Mouse (Mus musculus) heart, postnatal 36 days (tissue): ENCODE data around the gene Ap2a1. TPM values are rescaled to one million over a fixed set of nuclear protein-coding genes. Genes with fewer than 3 reads are reported as not detected.

ENCODE experiments used
- DNase-seq, 2 experiments: peaks; one replicate each; pipeline ENCODE4 v3.0.0; 2021 to 2022
- intact Hi-C: fragments of 180-260 bp; cut with DNase I; formaldehyde crosslinking; loops from one replicate; pipeline ENCODE4 v1.15.1; 2025
- total RNA-seq, 2 experiments: library from RNA; stranded (reverse); gene quantifications; 2 replicates each; pipeline ENCODE4 v1.2.3; 2021

Gene Ap2a1
- total RNA-seq, 2 experiments from 2014 or later: 69.8 to 72.0 TPM

DNA sequence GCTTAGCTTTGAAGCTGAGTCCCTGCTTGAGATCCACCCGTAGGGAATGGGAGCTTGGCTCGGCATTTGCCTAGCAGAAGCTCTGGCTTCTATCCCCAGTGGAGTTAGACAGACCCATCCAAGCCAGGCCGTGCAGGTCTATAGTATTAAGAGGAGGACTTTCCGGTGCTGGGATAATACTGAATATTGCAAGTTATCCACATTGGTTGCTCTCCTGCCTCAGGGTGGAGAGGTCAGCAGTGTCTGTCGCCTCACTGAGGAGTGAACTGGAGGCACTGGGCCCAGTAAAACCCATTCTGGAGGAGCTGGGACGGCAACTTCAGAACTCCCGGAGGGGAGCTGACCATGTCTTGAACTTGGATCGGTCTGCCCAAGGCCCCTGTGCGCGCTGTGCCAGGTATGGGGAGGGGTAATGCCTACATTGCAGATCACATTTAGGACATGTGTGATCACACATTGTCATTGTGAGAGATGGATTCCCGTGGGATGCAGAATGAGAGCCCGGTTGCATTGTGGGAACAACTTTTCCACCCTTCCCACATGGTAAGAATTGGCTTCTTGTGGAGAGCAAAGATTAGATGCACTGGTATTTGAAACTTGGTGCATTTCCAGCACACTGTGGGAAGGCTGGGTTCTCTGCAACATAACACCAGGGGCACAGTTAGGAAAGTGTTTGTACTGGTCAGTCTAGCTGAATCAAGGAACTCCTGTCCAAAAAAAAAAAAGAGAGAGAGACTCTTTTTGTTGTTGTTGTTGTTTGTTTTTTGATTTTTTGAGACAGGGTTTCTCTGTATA is 25.0 kb upstream of the Ap2a1 start:
- intact Hi-C loops: no loop called here
- DNase-seq: no peak

DNA sequence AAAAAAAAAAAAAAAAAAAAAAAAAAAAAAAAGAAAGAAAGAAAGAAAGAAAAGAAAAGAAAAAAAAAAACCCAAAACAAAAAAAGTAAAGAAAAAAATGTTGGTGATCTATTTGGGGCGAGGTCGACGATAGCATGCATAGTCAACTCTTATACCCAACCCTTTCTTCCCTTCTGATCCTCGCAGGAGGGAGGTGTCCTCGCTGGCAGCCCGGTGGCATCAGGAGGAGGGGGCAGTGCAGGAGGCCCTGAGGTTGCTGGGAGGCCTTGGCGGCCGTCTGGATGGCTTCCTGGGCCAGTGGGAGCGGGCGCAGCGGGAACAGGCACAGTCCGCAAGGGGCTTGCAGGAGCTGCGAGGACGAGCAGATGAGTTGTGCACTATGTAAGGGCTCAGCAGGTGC is 24.3 kb upstream of the Ap2a1 start:
- DNase-seq: no peak
- intact Hi-C loops: no loop called here

DNA sequence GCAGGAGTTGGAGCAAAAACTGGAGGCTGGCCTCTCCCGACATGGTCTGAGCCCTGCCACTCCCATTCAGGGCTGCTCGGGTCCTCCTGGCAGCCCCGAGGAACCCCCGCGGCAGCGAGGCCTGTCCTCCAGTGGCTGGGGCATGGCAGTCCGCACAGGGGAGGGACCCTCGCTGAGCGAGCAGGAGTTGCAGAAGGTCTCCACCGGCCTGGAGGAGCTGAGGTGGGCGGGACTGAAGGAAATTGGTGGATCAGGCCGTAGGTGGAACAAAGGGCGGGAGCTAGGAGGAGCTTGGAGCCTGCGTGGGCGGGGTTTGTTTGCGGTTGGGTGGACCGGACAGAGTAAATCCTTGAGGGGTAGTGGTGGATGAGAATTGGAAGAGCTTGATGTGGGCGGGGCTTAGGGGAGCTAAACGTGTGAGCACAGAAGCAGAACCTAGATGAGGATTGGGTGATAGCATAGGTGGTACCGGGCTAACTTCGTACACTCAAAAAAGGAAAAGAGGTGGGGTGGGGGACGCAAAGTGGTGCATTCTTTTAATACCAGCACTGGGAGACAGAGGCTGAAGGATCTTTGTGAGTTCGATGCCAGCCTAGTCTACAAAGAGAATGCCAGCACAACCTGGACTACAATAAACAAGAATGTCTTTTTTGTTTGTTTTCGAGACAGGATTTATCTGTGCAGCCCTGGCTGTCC is 23.5 kb upstream of the Ap2a1 start:
- DNase-seq: peak; percentile 90
- intact Hi-C loops: loop anchor here (1.0 kb wide), 1 partner anchor 22 kb away; no protein-coding TSS in a partner anchor

DNA sequence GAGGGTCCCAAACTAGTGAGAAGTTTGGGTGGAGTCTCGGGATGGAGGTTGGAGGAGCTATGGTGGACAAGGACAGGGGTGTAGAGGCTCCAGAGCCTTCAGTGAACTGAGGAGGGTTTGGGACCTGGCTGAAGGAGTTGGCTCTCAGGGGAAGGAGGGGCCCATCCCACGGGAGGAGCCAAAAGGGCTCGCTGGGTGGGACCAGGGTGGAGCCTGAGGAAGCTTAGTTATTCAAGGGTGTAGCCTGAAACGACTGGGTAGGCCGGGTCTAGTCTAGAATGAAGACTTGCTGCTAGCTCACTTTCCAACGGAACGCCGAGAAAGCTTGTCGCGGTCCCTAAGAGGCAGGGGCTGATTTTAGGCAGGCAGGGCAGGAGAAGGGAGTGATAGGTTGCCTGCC is 22.7 kb upstream of the Ap2a1 start:
- intact Hi-C loops: loop anchor here (1.0 kb wide), 1 partner anchor 22 kb away; no protein-coding TSS in a partner anchor
- peak; percentile 71 for DNase-seq

DNA sequence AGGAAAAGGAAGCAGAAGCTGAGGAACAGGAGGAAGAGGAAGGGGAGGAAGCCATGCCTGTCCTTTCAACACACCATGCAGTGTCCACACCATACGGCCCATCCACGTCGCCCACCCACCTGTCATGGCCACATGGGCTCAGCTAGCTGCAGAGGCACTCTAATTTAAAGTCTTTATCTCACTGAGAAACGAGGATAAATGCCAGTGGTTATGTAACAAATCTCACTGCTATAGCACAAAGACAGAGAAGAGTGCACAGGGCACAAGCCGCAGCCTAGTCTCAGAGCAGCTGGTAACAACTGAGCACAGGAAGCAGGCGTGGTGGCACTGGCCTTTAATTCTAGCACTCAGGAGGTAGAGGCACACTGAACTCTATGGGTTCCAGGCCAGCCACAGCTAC is 20.6 kb upstream of the Ap2a1 start:
- DNase-seq: no peak
- intact Hi-C loops: no loop called here

DNA sequence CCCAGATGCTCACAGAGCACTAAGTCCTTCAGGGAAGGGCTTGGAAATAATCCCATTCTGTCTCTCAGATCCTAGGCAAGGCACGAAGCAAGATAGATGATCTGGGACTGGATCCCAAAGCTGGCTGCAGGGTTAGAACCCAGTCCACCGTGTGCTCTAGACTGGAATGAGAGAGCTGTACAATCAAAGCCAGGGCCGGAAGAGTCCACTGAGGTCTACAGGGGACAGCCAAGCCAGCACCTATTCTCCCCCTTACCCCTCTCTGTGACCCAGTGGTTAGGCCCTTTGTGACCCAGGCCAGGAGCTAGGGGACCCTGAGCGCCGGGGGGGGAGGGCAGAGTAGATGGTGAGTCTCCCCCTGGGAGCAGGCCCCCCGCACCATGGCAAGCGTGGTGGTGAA is 13.6 kb upstream of the Ap2a1 start, which contains the start of gene Tsks:
Tsks (plus strand) TSS at position 301 of the 400 bp plus-strand sequence.
- intact Hi-C loops: no loop called here

DNA sequence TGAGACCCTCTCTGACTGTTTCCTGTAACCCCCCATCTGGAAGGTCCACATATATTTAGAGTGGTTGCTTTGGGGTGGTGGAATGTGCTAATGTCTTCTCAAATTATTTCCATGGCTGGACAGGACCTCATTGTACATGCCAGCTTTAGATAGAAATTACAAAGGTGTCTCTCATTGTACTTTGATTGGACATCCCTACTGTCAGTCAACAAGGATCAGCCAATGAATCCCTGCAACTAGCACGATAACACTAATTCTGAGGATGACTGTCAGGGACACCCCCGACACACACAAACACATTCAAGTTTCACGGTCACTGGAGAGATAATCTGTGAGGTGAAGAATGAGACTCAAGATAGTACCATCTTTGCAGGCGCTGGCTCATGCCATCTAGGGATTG is 9.4 kb upstream of the Ap2a1 start:
- DNase-seq: no peak
- intact Hi-C loops: no loop called here

More for the DNA sequence above, 13.6 kb upstream of the Ap2a1 start, which contains the start of gene Tsks:
- no peak for DNase-seq

DNA sequence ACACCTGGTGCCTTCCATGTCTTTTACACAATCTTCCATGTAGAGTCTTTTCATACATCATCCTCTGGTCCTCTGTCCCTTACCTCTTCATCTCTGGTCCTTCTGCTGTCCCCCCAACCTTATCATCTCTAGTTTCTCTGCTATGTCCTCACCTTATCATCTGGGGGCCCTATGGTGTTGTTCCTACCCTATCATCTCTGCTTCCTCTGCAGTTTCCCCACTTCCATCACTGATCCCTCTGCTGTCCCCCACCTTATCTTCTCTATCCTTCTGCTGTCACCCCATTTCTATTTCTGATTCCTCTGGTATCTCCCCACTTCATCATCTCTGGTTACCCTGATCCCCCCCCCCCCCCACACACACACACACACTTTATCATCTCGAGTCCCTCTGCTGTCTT is 726 bp downstream of the Ap2a1 start:
- intact Hi-C loops: no loop called here

DNA sequence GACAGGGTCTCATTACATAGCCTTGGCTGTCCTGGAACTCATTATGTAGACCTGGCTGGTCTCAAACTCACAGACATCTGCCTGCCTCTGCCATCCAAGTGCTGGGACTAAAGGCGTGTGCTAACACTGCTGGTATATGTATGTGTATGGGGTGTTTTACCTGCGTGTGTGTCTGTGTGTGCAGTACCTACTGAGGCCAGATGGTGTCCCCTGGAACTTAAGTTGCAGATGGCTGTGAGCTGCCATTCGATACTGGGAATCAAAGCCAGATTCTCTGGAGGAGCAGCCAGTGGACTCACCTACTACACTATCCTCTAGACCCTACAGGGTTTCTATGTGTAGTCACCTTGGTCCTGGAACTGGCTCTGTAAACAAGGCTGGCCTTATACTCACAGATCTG is 3.8 kb downstream of the Ap2a1 start:
- intact Hi-C loops: no loop called here
- no peak for DNase-seq

More for the DNA sequence above, 726 bp downstream of the Ap2a1 start:
- DNase-seq: no peak

DNA sequence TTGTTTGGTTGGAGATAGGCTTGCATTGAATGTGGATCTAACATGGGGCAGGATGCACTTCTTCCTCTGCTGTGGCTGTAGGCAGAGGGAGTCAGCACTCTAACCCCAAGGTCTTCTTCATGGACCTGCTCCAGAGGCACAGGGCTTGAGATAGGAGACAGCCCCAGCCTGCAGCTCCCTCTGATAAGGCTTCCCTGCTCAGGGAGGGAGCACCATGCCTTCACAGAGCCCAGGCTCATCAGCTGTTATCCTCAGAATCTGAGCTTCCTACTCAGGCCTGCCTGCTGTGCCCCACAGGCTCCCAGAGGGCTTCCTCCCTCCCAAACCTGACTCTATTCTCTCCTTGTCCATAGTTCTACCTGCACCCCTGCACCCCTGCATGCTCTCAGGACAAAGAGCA is 6.8 kb downstream of the Ap2a1 start:
- DNase-seq: no peak
- intact Hi-C loops: no loop called here

DNA sequence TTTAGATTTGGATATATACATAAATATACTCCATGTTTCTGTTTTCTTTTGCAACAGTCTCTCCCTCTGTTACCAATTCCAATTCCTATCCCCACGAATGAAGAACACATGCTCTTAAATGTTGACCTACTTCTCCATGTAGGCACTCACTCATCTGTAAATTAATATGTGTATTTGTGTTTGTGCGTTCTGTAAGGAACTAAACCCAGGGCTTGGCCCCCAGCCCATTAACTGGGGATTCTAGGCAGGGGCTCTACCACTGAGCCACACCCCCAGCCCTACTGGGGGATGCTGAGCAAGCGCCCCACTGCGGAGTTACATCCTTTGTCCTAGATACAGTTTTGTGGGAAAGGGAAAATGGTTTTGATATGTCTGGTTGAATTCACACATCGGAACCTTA is 10.2 kb downstream of the Ap2a1 start:
- DNase-seq: no peak
- intact Hi-C loops: no loop called here

DNA sequence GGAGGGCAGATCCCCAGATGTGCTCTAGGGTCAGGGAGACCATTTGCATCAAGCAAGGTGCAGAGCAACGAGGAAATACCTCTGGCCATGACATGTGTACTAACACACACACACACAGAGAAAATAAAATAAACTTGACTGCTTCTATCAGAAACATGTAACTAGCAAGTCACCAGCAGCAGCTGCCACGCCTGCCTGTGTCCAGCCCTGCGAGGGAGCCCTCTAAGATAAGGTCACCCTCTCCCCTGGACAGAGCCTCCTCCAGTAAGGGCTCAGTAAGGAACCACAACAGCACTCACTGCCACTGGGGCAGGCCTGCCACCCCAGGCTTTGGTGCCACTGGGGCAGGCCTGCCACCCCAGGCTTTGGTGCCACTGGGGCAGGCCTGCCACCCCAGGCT is 11.1 kb downstream of the Ap2a1 start:
- intact Hi-C loops: no loop called here
- no peak for DNase-seq

DNA sequence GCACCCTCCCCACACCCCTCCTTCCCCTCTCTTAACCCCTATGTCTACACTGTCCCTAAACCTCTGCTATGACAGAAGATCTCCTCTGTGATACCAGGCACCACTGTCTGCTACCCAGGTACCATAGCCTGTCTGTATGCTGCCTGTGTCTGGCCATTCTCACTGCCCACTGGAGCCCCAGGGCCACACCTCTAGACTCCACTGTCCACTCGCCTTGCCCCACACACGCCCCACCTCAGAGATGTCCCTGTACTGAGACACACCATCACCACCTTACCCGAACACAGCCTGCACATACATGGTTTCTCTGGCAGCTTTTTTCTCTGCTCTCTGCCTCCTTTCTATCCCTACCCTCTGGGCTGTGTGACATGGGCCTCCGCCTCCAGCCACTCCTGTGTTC is 12.4 kb downstream of the Ap2a1 start:
- no peak for DNase-seq
- intact Hi-C loops: no loop called here

DNA sequence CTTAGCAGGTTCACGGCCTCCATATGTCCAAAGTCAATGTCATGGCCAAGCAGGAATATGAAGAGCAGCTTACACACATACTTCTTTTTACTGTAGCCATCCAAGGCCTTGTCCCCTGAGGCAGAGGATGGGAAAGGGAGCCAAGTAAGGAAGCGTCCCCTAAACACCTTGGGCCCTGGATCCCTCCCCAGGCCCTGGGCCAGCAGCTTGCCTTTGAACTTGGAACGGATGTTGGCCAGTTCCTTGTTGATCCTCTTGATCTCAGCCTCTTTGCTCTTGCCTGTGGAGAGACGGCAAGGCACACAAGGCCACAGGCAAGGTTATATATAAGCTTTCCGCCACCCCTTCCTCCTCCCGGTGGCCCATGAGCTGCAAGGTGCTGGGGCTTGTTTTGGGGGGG is 13.1 kb downstream of the Ap2a1 start:
- no peak for DNase-seq
- intact Hi-C loops: no loop called here

DNA sequence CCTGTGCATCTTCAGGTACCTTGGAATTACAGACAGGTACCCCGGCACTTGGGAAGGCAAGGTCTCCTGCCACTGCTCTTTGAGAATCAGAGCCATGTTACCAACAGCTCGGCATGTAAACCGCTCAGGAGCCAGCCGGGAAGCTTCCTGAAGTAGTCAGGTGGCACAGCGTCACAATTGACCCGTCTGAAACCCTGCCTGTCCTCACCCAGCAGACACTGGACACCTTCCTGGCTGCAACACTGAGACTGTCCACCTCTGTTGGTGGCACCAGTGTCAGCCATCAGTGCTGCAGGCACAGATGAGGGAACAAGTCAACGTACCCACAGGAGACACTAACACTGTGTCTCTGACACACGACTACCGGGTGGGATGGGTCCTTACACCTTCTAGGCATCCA is 14.0 kb downstream of the Ap2a1 start:
- no peak for DNase-seq
- intact Hi-C loops: no loop called here

DNA sequence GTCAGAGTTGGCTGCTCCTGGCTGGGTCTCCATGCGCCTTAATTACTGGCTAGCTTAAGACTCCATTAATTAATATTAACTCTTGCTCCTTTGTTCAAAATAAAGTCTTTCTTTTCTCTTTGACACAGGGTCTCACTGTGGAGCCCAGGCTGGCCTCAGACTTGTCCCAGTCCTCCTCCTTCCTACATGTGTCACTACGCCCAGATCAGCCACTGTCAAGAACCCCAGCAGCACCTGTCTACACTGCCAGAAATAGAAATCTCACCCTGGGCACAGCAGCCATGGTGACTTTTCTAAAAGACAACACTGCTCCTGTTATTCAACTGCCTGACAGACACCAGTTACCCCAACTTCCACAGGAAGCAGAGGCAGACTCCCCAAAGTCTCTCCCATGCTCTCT is 14.9 kb downstream of the Ap2a1 start:
- no peak for DNase-seq
- intact Hi-C loops: no loop called here

DNA sequence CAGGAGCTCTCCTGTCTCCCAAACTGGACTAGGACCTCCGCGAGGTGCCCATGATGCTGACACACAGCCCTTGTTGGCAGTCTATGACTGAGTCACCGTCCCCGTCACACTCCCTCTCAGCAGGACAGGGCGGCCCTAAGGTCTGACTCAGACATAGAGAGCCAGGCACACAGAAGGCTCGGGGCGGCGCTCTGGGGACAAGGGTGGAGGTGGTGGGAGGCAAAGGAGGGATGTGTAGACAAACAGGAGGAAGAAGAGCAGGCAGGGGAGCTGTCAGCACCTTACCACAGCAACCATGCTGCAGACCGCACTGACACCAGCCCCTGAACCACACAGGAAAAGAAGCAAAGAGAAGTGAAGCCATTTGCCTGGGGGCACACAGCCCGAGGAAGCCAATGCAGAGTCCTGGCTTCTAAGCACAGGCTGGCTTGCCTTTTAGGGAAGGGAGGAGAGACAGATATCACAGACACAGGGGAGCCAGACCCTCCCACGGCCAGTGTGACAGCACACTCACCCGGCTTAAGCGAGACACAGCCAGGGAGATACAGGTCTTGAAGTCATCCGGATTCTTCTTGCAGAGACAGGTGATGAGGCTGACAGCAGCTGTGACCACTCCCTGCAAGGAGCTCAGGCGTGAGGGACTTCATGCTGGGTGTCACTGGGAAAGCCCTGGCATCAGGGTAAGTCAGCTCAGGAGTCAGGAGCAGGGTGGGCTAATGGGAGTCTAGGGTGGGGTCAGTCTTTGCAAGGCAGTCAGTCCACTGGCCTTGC is 20.4 kb downstream of the Ap2a1 start:
- intact Hi-C loops: no loop called here
- no peak for DNase-seq

DNA sequence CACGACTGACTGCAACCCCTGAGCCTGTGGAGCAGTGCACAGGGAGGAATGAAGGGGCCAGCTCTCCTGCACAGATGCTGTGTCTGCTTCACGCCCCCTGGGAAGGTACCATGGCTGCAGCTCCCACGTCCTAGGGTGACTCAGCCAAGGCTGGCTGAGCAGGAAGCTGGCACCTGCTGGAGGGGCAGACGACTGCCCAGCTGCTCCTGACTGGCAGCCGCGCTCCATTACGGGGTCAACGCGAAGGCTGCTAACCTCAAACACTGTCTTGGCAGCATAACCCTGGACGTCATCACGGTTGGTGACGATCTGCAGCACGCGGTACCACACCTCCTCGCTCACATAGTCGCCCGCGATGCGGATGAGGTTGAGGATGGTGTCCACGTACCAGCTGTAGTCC is 23.9 kb downstream of the Ap2a1 start:
- intact Hi-C loops: no loop called here
- DNase-seq: no peak

DNA sequence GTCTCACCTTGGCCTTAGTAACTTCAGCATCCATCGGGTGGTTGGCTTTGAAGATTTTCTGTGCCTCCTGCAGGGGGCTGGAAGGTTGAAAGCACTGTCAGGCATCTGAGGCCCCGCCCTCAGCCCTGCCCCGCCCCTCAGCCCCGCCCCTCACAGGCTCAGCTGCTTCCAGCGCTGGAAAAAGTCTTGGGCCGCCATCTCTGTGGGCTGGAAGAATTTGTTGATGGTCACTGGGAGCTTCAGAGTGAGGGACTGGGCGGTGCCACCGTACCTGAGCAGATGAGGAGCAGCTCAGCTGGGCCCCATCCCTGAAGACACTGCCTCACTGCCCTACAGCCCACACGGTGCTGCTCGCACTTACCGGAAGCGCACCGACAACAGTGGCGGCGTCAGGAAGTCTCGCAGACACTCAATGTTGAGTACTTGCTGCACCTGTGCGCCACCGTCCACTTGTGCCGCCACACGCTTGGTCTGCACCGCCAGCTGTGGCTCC is 28.0 kb downstream of the Ap2a1 start:
- no peak for DNase-seq
- intact Hi-C loops: loop anchor here (2.0 kb wide), 2 partner anchors 26 to 58 kb away; no protein-coding TSS in a partner anchor

DNA sequence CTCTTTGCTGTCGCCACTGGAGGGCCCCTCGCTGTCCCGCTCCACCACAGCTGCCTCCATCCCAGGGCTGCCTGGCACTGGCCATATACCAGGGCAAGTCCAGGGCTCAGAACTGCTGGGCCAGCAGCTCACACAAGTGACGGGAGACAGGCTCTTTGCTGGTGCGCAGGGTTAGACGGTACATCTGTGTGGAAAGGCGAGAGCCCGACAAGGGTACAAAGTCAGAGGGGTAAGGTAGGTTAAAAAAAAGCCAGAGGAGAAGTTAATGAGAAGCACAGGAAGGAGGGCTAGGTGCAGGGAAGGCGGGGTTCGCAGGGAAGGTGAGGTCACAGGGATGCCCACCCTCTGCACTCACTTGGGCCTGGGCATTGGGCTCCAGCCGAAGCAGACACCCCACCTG is 28.7 kb downstream of the Ap2a1 start:
- no peak for DNase-seq
- intact Hi-C loops: loop anchor here (2.0 kb wide), 2 partner anchors 26 to 58 kb away; no protein-coding TSS in a partner anchor

DNA sequence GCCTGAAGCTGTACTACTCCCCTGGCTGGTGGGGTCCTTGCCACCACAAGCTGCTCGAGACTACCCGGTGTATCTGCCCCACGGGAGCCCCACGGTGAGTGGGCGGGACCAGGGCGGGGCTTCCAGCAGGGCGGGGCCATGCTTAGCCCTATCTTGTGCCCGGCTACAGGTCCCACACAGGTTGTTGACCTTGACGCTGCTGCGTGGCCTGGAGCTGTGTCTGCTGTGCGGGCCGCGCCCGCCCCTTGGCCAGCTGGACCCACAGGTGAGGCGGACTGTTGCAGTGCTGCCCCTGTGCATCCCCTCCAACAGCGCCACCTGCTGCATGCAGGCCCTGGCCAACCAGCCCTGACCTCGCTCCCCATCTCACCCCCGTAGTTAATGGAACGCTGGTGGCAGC is 30.7 kb downstream of the Ap2a1 start:
- no peak for DNase-seq

More for the DNA sequence above, 30.7 kb downstream of the Ap2a1 start:
- intact Hi-C loops: loop anchor here (5.0 kb wide), 1 partner anchor 41 kb away; the partner anchor contains the start of gene Pnkp
